ENCODE assay signal across 8 mouse cellular contexts in the genomic region with DNA sequence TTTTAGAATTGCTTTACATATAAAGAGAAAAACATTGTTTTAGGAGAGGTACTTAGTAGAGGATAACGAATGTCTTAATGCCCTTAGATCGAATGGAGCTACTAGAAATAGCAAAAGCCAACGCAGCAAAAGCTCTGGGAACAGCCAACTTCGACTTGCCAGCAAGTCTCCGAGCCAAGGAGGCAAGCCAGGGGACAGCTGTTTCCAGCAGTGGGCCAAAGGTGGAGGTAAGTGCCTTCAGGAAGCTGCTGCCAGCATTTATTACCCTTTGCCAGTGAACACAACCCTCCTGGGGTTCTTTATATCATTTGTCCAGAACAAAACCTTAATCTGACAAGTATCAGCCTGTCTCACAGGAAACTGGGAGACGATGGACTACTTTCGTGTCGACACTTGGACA. TPM values are rescaled to one million over a fixed set of nuclear protein-coding genes. Genes with fewer than 3 reads are reported as not detected.
A peak's percentile ranks its signal among the peaks of the same experiment; 100 is the strongest.
DNase-seq lines count a peak whose midpoint lies in the region; ATAC-seq and TF ChIP-seq lines count a peak whose summit lies in the region.

No protein-coding gene starts in this region.

- DNase-seq in testis, postnatal 14 days (ENCODE audit: low spot score) = no peak
- peak; percentile 54 for DNase-seq in gastrocnemius, postnatal 10 days
- DNase-seq in embryo, embryonic 10.5 days (ENCODE audit: low spot score) = no peak
- no peak for DNase-seq in lung, postnatal 25 days (ENCODE audit: low spot score)
- DNase-seq in cerebellum, postnatal 36 days = no peak

- peak overlapping the region; percentile 37; the same call in 1 of the 2 replicates for H3K9ac ChIP-seq in kidney, embryonic 15.5 days
- peak overlapping the region; percentile 40; the same call in 1 of the 2 replicates for H3K9ac ChIP-seq in neural tube, embryonic 12.5 days

- 67% methylated on average over 8 of the region's 8 CpGs for WGBS in kidney, embryonic 15.5 days
- 87% methylated on average over 8 of the region's 8 CpGs for WGBS in neural tube, embryonic 12.5 days

- no peaks in the 10 kb centered on the region for H3K9me3 ChIP-seq in kidney, embryonic 15.5 days (replicated peaks)
- no peaks in the 10 kb centered on the region for H3K9me3 ChIP-seq in neural tube, embryonic 12.5 days

- no peaks in the 10 kb centered on the region for H3K27me3 ChIP-seq in testis, adult 2 months (ENCODE audit: control insufficient read depth, insufficient read depth, low read length)
- no peaks in the 10 kb centered on the region for H3K27me3 ChIP-seq in kidney, embryonic 15.5 days
- H3K27me3 ChIP-seq in neural tube, embryonic 12.5 days (replicated peaks) = no peaks in the 10 kb centered on the region

- peaks cover 6% of the 10 kb centered on the region for H3K4me1 ChIP-seq in testis, adult 2 months (ENCODE audit: control insufficient read depth, insufficient read depth, low read length)
- H3K4me1 ChIP-seq in kidney, embryonic 15.5 days = peaks cover 27% of the 10 kb centered on the region
- H3K4me1 ChIP-seq in neural tube, embryonic 12.5 days = peaks cover 21% of the 10 kb centered on the region

- no peak overlapping the region for H3K27ac ChIP-seq in testis, adult 2 months (ENCODE audit: control insufficient read depth, insufficient read depth, low read depth, low read length)
- no peak overlapping the region for H3K27ac ChIP-seq in kidney, embryonic 15.5 days
- no peak overlapping the region for H3K27ac ChIP-seq in neural tube, embryonic 12.5 days

- no peak for TF ChIP-seq POLR2A in testis, adult 2 months (IDR thresholded peaks at IDR 0.05; ENCODE audit: control insufficient read depth, low read depth, low read length)

- H3K4me2 ChIP-seq in kidney, embryonic 15.5 days = peak overlapping the region; percentile 75
- peak overlapping the region; percentile 92 for H3K4me2 ChIP-seq in neural tube, embryonic 12.5 days (replicated peaks)

- no peak for ATAC-seq in kidney, embryonic 15.5 days (replicated peaks; ENCODE audit: low FRiP score)
- no peak for ATAC-seq in neural tube, embryonic 12.5 days (ENCODE audit: low FRiP score, low read depth)

- TF ChIP-seq CTCF in testis, adult 2 months (IDR thresholded peaks at IDR 0.05; ENCODE audit: control insufficient read depth, insufficient read depth, insufficient replicate concordance, low read depth, low read length) = no peak

- H3K4me3 ChIP-seq in testis, adult 2 months (ENCODE audit: control insufficient read depth, low read depth, low read length) = peak overlapping the region; percentile 66
- H3K4me3 ChIP-seq in kidney, embryonic 15.5 days (replicated peaks) = peak overlapping the region; percentile 79
- 0 out of 2 replicates have a peak overlapping the region, but pooled peaks have one; percentile 18 for H3K4me3 ChIP-seq in neural tube, embryonic 12.5 days

- H3K36me3 ChIP-seq in testis, adult 2 months (ENCODE audit: control insufficient read depth, insufficient read depth, low read length) = peaks cover 8% of the 10 kb centered on the region
- peaks cover 39% of the 10 kb centered on the region for H3K36me3 ChIP-seq in kidney, embryonic 15.5 days
- H3K36me3 ChIP-seq in neural tube, embryonic 12.5 days = peaks cover 33% of the 10 kb centered on the region

RNA-seq across cellular contexts. Expression of gene Rsrp1, which starts 1.8 kb away (rescaled TPM):
- polyA plus RNA-seq in testis, adult 2 months (2012; rRNA removed) = 145 and 148 TPM in 2 replicates
- 100 to 1,000 TPM in 1 of 2 experiments, 10 to 100 TPM in 1; 91.9 to 142 TPM for total RNA-seq in gastrocnemius, postnatal 10 days (2021)
- polyA plus RNA-seq in kidney, embryonic 15.5 days (2015; fragmentation: Nextera tagmentation; extraction: Ambion mirVana) = 404 and 429 TPM in 2 replicates
- polyA plus RNA-seq in neural tube, embryonic 12.5 days (2016; fragmentation: Nextera tagmentation; extraction: Ambion mirVana) = 470 and 511 TPM in 2 replicates

RNA-seq across cellular contexts. Expression of gene Syf2, which starts 5.5 kb away (rescaled TPM):
- 22.0 and 24.3 TPM in 2 replicates for polyA plus RNA-seq in testis, adult 2 months (2012; rRNA removed)
- total RNA-seq in gastrocnemius, postnatal 10 days (2021) = 10 to 100 TPM; 43.5 to 43.7 TPM
- polyA plus RNA-seq in kidney, embryonic 15.5 days (2015; fragmentation: Nextera tagmentation; extraction: Ambion mirVana) = 82.7 and 83.9 TPM in 2 replicates
- 82.6 and 85.0 TPM in 2 replicates for polyA plus RNA-seq in neural tube, embryonic 12.5 days (2016; fragmentation: Nextera tagmentation; extraction: Ambion mirVana)

RNA-seq across cellular contexts. Expression of gene Tmem50a, which starts 10.4 kb away (rescaled TPM):
- polyA plus RNA-seq in testis, adult 2 months (2012; rRNA removed) = 19.5 and 23.0 TPM in 2 replicates
- total RNA-seq in gastrocnemius, postnatal 10 days (2021) = 10 to 100 TPM; 49.9 to 55.1 TPM
- 173 and 174 TPM in 2 replicates for polyA plus RNA-seq in kidney, embryonic 15.5 days (2015; fragmentation: Nextera tagmentation; extraction: Ambion mirVana)
- 179 and 183 TPM in 2 replicates for polyA plus RNA-seq in neural tube, embryonic 12.5 days (2016; fragmentation: Nextera tagmentation; extraction: Ambion mirVana)

Comparison
In these comparisons a context has a peak if more than half of its experiments do, and no peak if none do; other contexts are left out.
1. H3K4me3 ChIP-seq: peak in every context shown above with its lines; median percentile 79 in kidney, embryonic 15.5 days; 66 in testis, adult 2 months; 18 in neural tube, embryonic 12.5 days.